Mouse (Mus musculus) liver, postnatal 0 days (tissue): Measurements from ENCODE around the gene Gak.

Source experiments
- CTCF ChIP-seq: sonication (generic); IDR thresholded peaks from 2 replicates; pipeline ENCODE4 v1.5.1; 2016; ENCODE audit warnings: antibody characterized with exemption, low read depth
- EP300 ChIP-seq: IDR thresholded peaks from 2 replicates; pipeline ENCODE4 v1.6.1; 2016; ENCODE audit warnings: antibody characterized with exemption, low read depth, mild to moderate bottlenecking

DNA sequence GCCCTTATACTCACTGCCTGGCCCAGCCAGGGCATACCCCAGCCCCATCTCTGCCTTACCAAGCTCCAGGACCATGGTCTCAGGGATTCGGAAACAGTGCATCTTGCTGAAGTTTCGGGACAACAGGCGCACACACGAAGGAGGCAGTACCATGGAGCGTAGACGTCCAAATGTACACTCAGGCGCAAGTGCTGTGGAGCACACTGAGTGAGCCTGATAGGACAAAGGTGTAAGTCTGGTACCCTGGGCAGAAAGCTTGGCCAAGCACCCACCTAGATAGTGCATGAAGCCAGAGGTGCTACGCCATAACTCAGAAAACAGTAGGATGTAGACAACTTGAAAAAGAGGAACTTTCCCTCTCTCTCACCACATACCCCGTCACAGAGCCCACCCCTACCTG, 25.8 kb upstream of the Gak start:
- TF ChIP-seq CTCF: no peak
- no peak for TF ChIP-seq EP300
